Mouse (Mus musculus) olfactory bulb, adult 2 months (tissue): ENCODE data around the gene Frem2. TPM values are rescaled to one million over a fixed set of nuclear protein-coding genes. Genes with fewer than 3 reads are reported as not detected.

Experiments used
- H3K27ac ChIP-seq: fragments of 200-500 bp; 2 replicates; pipeline ENCODE4 v1.5.1; 2012; ENCODE audit warnings: low read depth, low read length; ENCODE audit not compliant: insufficient read depth
- H3K4me1 ChIP-seq: fragments of 200-500 bp; 2 replicates; pipeline ENCODE4 v1.6.1; 2012; ENCODE audit warnings: low read length; ENCODE audit not compliant: control insufficient read depth, insufficient read depth
- H3K4me3 ChIP-seq: fragments of 200-500 bp; 2 replicates; pipeline ENCODE4 v1.5.1; 2012; ENCODE audit warnings: mild to moderate bottlenecking, low read depth, low read length, moderate library complexity; ENCODE audit not compliant: insufficient read depth
- CTCF ChIP-seq: fragments of 200-500 bp; IDR thresholded peaks from 2 replicates; pipeline ENCODE4 v1.5.1; 2012; ENCODE audit warnings: low read depth, mild to moderate bottlenecking, low read length, moderate library complexity; ENCODE audit not compliant: insufficient read depth
- POLR2A ChIP-seq: fragments of 200-500 bp; IDR thresholded peaks from 2 replicates; pipeline ENCODE4 v1.6.1; 2012; ENCODE audit warnings: mild to moderate bottlenecking, low read depth, low read length, moderate library complexity; ENCODE audit not compliant: insufficient read depth
- WGBS: fragments of 180-500 bp; shearing (Covaris S2); methylation state at CpG from one replicate; pipeline ENCODE4 v1.1.7; 2018; 5-methylcytosine and 5-hydroxymethylcytosine counted together
- polyA plus RNA-seq: library from polyadenylated mRNA; stranded (reverse); fragments of >200 nt; gene quantifications from 2 replicates; pipeline ENCODE4 v1.2.4, GENCODE M21; 2012; ENCODE audit warnings: low replicate concordance; ENCODE audit not compliant: missing spikeins, insufficient read depth, insufficient read length

Frem2 gene
- polyA plus RNA-seq, 1 experiment = not detected

- Histone ChIP-seq H3K4me3 (no peak overlapping the region), H3K4me1 (no peaks in the 10 kb centered on the region), H3K27ac (no peak overlapping the region)
- WGBS = 49% methylated on average over 7 of the region's 7 CpGs
- TF ChIP-seq CTCF (no peak), POLR2A (no peak)
Measured at GRCm38 (mm10) chr3:53564521-53564920, 92.6 kb downstream of the Frem2 start.

- no peak overlapping the region for H3K4me3 ChIP-seq
- H3K27ac ChIP-seq = no peak overlapping the region
- H3K4me1 ChIP-seq = no peaks in the 10 kb centered on the region
- TF ChIP-seq CTCF (no peak), POLR2A (no peak)
- WGBS = 45% methylated on average over 7 of the region's 7 CpGs
Measured at GRCm38 (mm10) chr3:53563746-53564145, 93.4 kb downstream of the Frem2 start.

GRCm38 (mm10) chr3:53561813-53562212 is 95.3 kb downstream of the Frem2 start:
- Histone ChIP-seq H3K4me1 (no peaks in the 10 kb centered on the region), H3K4me3 (no peak overlapping the region), H3K27ac (no peak overlapping the region)
- TF ChIP-seq POLR2A (no peak), CTCF (no peak)
- 80% methylated on average over 7 of the region's 7 CpGs for WGBS

GRCm38 (mm10) chr3:53559056-53559455 is 98.1 kb downstream of the Frem2 start:
- TF ChIP-seq POLR2A (no peak), CTCF (no peak)
- no peaks in the 10 kb centered on the region for H3K4me1 ChIP-seq
- no peak overlapping the region for H3K27ac ChIP-seq
- H3K4me3 ChIP-seq = no peak overlapping the region
- WGBS = 56% methylated on average over 6 of the region's 6 CpGs

- TF ChIP-seq CTCF = no peak
- TF ChIP-seq POLR2A = no peak
- H3K4me1 ChIP-seq = no peaks in the 10 kb centered on the region
- 61% methylated on average over 9 of the region's 9 CpGs for WGBS
- H3K4me3 ChIP-seq = no peak overlapping the region
- no peak overlapping the region for H3K27ac ChIP-seq
Measured at GRCm38 (mm10) chr3:53558230-53558629, 98.9 kb downstream of the Frem2 start.

GRCm38 (mm10) chr3:53557388-53558214 is 99.6 kb downstream of the Frem2 start:
- no peak overlapping the region for H3K27ac ChIP-seq
- no peaks in the 10 kb centered on the region for H3K4me1 ChIP-seq

GRCm38 (mm10) chr3:53555031-53555952 is 101.9 kb downstream of the Frem2 start:
- no peak for TF ChIP-seq POLR2A
- TF ChIP-seq CTCF = no peak
- Histone ChIP-seq H3K4me3 (no peak overlapping the region), H3K27ac (no peak overlapping the region), H3K4me1 (no peaks in the 10 kb centered on the region)
- WGBS = 78% methylated on average over 10 of the region's 10 CpGs

More at GRCm38 (mm10) chr3:53557388-53558214, 99.6 kb downstream of the Frem2 start:
- TF ChIP-seq CTCF (no peak), POLR2A (no peak)
- WGBS = 52% methylated on average over 16 of the region's 16 CpGs
- no peak overlapping the region for H3K4me3 ChIP-seq

GRCm38 (mm10) chr3:53552691-53553090 is 104.5 kb downstream of the Frem2 start:
- TF ChIP-seq CTCF (no peak), POLR2A (no peak)
- no peak overlapping the region for H3K27ac ChIP-seq
- H3K4me1 ChIP-seq = no peaks in the 10 kb centered on the region
- WGBS = 91% methylated on average over 7 of the region's 7 CpGs
- no peak overlapping the region for H3K4me3 ChIP-seq

GRCm38 (mm10) chr3:53532091-53532490 is 125.1 kb downstream of the Frem2 start:
- H3K27ac ChIP-seq = no peak overlapping the region
- no peak overlapping the region for H3K4me3 ChIP-seq
- WGBS = 93% methylated on average over 6 of the region's 6 CpGs
- H3K4me1 ChIP-seq = no peaks in the 10 kb centered on the region
- TF ChIP-seq POLR2A (no peak), CTCF (no peak)
